Mouse (Mus musculus) limb, embryonic 14.5 days (tissue): ENCODE data around the gene Ctf1. TPM values are rescaled to one million over a fixed set of nuclear protein-coding genes. Genes with fewer than 3 reads are reported as not detected.

Experiments used
- ATAC-seq: fragments of 200-750 bp; cut with Nextera tagmentation; 2 replicates; pipeline ENCODE4 v1.8.0; 2017; ENCODE audit warnings: low read depth, moderate number of reproducible peaks, moderate TSS enrichment; ENCODE audit not compliant: low FRiP score
- DNase-seq: peaks from one replicate; pipeline ENCODE4 v3.0.0-alpha.2; 2015; ENCODE audit warnings: low spot score
- H3K27ac ChIP-seq: fragments of 300-500 bp; sonication (generic); replicated peaks from 2 replicates; pipeline ENCODE4 v1.5.1; 2014; ENCODE audit warnings: low read depth, mild to moderate bottlenecking, low read length, moderate library complexity, mixed read lengths
- H3K27me3 ChIP-seq: fragments of 300-500 bp; sonication (generic); 2 replicates; pipeline ENCODE4 v1.6.1; 2014; ENCODE audit warnings: low read length, mixed read lengths; ENCODE audit not compliant: control insufficient read depth, insufficient read depth
- H3K36me3 ChIP-seq: fragments of 300-500 bp; sonication (generic); 2 replicates; pipeline ENCODE4 v1.6.1; 2014; ENCODE audit warnings: mild to moderate bottlenecking, low read length, moderate library complexity, mixed read lengths; ENCODE audit not compliant: control insufficient read depth, insufficient read depth
- H3K4me1 ChIP-seq: fragments of 300-500 bp; sonication (generic); 2 replicates; pipeline ENCODE4 v1.6.1; 2014; ENCODE audit warnings: antibody characterized with exemption, low read length, mixed read lengths; ENCODE audit not compliant: control insufficient read depth, insufficient read depth
- H3K4me2 ChIP-seq: fragments of 300-500 bp; sonication (generic); replicated peaks from 2 replicates; pipeline ENCODE4 v1.6.1; 2014; ENCODE audit warnings: low read depth, mild to moderate bottlenecking, low read length, moderate library complexity; ENCODE audit not compliant: severe bottlenecking
- H3K4me3 ChIP-seq: fragments of 300-500 bp; sonication (generic); replicated peaks from 2 replicates; pipeline ENCODE4 v1.5.1; 2014; ENCODE audit warnings: low read length
- H3K9ac ChIP-seq: fragments of 300-500 bp; sonication (generic); 2 replicates; pipeline ENCODE4 v1.6.1; 2014; ENCODE audit warnings: mild to moderate bottlenecking, low read depth, low read length, moderate library complexity; ENCODE audit not compliant: severe bottlenecking
- H3K9me3 ChIP-seq: fragments of 300-500 bp; sonication (generic); 2 replicates; pipeline ENCODE4 v1.6.1; 2016; ENCODE audit warnings: low read length; ENCODE audit not compliant: control insufficient read depth
- POLR2A ChIP-seq: fragments of 200-500 bp; IDR thresholded peaks from 2 replicates; pipeline ENCODE4 v1.8.0; 2012; ENCODE audit warnings: inconsistent platforms, mild to moderate bottlenecking, moderate library complexity, borderline replicate concordance; ENCODE audit not compliant: insufficient read depth, insufficient read length; ENCODE audit errors: extremely low read depth
- WGBS: fragments of 180-500 bp; shearing (Covaris S2); extraction: QIAGEN DNeasy Blood & Tissue Kit; methylation state at CpG from one replicate; pipeline ENCODE4 v1.1.7; 2014; 5-methylcytosine and 5-hydroxymethylcytosine counted together
- polyA plus RNA-seq, 2 experiments: library from polyadenylated mRNA; depleted of rRNA in 1 of 2; stranded (reverse) in 1 of 2; unstranded in 1 of 2; fragments of >200 nt; fragmentation: Nextera tagmentation in 1 of 2; extraction: Ambion mirVana in 1 of 2; gene quantifications; 2 replicates each; pipeline versions ENCODE4 v1.2.1 to v1.2.3; 2012 to 2014

Gene Ctf1
- polyA plus RNA-seq, 2 experiments, result 34.9 to 53.6 TPM

GRCm38 (mm10) chr7:127707045-127707956, 5.2 kb upstream of the Ctf1 start:
- no peak for TF ChIP-seq POLR2A
- Histone ChIP-seq H3K4me3 (peak overlapping the region; percentile 83), H3K4me2 (peak overlapping the region; percentile 87), H3K9me3 (no peaks in the 10 kb centered on the region), H3K27ac (peak overlapping the region; percentile 98), H3K4me1 (peaks cover 34% of the 10 kb centered on the region), H3K36me3 (peaks cover 48% of the 10 kb centered on the region), H3K27me3 (no peaks in the 10 kb centered on the region), H3K9ac (peak overlapping the region; percentile 92)
- peak; percentile 66 for DNase-seq
- no peak for ATAC-seq
- WGBS, result 19% methylated on average over 22 of the region's 22 CpGs

DNA sequence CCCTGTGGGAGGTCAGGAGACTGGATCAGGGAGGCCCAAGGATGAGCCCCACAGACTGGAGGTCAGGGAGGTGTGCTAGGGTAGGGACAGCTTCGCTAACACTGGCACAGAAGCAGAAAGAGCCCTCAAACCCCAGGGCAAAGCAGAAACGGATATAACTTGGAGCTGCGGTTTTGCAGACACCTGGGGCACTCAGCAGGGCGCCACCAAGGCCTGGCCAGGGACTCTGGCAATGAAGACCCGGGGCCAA, 4.7 kb upstream of the Ctf1 start:
- Histone ChIP-seq H3K36me3 (peaks cover 42% of the 10 kb centered on the region), H3K9ac (peak overlapping the region; percentile 92), H3K27ac (peak overlapping the region; percentile 98), H3K4me2 (peak overlapping the region; percentile 87), H3K4me1 (peaks cover 35% of the 10 kb centered on the region), H3K4me3 (peak overlapping the region; percentile 83), H3K9me3 (no peaks in the 10 kb centered on the region), H3K27me3 (no peaks in the 10 kb centered on the region)
- WGBS, result 3% methylated on average over 5 of the region's 5 CpGs
- ATAC-seq (no peak), DNase-seq (no peak)
- TF ChIP-seq POLR2A, result no peak

- H3K4me1 ChIP-seq, result peaks cover 36% of the 10 kb centered on the region
Measured at GRCm38 (mm10) chr7:127708207-127709078, 4.1 kb upstream of the Ctf1 start, which contains the start of gene Bcl7c. TSS of gene Bcl7c (minus strand) at chr7:127708933.

GRCm38 (mm10) chr7:127709261-127709979, 3.1 kb upstream of the Ctf1 start:
- TF ChIP-seq POLR2A, result no peak
- Histone ChIP-seq H3K27me3 (no peaks in the 10 kb centered on the region), H3K27ac (peak overlapping the region; percentile 98), H3K4me2 (peak overlapping the region; percentile 87), H3K4me1 (peaks cover 43% of the 10 kb centered on the region), H3K4me3 (peak overlapping the region; percentile 83), H3K9ac (0 out of 2 replicates have a peak overlapping the region, but pooled peaks have one; percentile 92), H3K9me3 (no peaks in the 10 kb centered on the region), H3K36me3 (peaks cover 27% of the 10 kb centered on the region)
- 74% methylated on average over 5 of the region's 5 CpGs for WGBS
- DNase-seq (no peak), ATAC-seq (no peak)

More at GRCm38 (mm10) chr7:127708207-127709078, 4.1 kb upstream of the Ctf1 start, which contains the start of gene Bcl7c:
- H3K9ac ChIP-seq, result peak within 1 kb of the TSS; percentile 92
- under 1% methylated on average over 65 of the region's 90 CpGs for WGBS
- DNase-seq (peak; percentile 93), ATAC-seq (peak; percentile 72)
- H3K27me3 ChIP-seq, result no peaks in the 10 kb centered on the region
- peaks cover 36% of the 10 kb centered on the region for H3K36me3 ChIP-seq
- peak; percentile 36; the same call in 1 of the 2 replicates for TF ChIP-seq POLR2A
- peak within 1 kb of the TSS; percentile 83 for H3K4me3 ChIP-seq
- no peaks in the 10 kb centered on the region for H3K9me3 ChIP-seq
- peak within 1 kb of the TSS; percentile 87 for H3K4me2 ChIP-seq
- H3K27ac ChIP-seq, result peak within 1 kb of the TSS; percentile 98
